Mouse (Mus musculus) embryo, embryonic 11.5 days (tissue): ENCODE data around the gene Gm49510.

Source experiments
- DNase-seq: peaks from one replicate; pipeline ENCODE4 v3.0.0-alpha.2; 2012; ENCODE audit warnings: low read depth, low spot score

Gene Gm49510

DNA sequence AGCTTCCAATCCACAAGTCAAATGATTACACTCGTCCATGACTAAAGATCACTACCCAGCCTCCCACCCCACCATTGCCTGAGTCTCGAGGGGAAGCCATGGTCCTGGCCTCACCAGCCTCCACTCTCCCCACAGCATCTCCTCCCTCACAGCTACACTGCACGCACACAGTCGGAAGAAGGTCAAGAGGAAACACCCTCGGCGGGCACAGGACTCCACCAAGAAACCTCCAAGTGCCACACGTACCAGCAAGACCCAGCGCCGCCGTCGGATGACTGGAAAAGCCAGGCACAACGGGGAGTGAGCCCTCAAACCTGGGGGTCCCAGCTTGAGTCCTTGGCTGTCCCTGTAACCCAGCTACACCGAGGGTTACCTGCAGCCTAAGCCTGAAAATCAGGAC is 40.9 kb downstream of the Gm49510 start:
- no peak for DNase-seq

DNA sequence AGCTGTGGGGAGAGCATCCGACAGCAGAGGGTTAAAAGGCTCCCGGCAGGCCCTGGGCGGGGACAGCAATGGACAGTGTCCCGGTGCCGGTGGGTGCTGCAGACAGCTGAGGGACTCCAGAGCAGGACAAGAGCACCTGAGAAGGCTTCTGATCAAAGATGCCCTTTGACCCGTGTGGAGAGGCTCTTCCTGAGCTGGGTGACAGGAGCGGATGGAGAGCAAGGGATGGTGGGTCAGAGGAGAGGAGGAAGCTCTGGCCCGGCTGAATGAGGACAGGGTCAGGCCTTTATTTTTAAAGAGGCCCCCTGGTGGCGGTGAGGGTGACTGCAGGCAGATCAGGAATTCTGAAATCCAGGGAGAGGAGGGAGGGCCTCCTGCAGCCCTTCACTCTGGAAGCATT is 43.2 kb downstream of the Gm49510 start:
- peak; percentile 63 for DNase-seq

DNA sequence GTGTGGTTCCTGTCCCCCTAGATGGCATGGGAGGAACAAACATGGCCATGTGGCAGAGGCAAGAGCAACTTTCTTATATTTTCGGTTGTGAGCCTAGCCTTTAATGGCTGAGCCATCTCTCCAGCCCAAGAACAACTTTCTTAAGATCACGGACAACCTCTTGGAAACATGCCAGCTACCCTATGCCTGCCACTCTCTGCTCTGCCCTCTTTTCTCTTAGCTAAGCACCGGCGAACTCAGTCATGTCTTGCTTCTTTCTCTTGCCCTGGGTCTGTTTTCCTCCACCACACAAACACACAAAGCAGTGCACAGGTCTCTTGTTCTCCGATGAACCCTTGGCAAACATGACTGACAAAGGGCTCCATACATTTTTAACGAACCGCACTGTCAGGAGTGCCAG is 46.8 kb downstream of the Gm49510 start:
- DNase-seq: no peak

DNA sequence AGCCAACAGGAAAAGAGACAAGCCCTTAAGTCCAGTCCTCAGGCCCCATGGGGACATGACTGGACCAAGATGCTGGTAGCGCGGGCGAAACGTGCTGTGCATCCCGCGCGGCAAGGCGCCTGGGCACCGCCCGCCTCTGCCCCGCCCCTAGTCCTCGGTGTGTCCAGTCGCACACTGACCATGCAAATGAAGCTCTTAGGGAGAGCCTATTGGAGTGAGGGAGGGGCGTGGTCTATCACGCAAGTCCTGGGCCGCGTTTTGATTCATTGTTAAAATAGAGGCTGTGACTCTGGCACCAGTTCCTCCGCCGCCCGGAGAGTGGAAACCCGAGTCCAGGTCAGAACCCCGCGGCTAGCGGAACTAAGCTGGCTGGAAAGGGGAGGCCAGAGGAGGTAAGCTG is 48.2 kb downstream of the Gm49510 start, which contains the start of gene Triobp:
Gene Triobp (plus strand): TSS at position 68 of the 400 bp plus-strand sequence.
- DNase-seq: peak; percentile 81

DNA sequence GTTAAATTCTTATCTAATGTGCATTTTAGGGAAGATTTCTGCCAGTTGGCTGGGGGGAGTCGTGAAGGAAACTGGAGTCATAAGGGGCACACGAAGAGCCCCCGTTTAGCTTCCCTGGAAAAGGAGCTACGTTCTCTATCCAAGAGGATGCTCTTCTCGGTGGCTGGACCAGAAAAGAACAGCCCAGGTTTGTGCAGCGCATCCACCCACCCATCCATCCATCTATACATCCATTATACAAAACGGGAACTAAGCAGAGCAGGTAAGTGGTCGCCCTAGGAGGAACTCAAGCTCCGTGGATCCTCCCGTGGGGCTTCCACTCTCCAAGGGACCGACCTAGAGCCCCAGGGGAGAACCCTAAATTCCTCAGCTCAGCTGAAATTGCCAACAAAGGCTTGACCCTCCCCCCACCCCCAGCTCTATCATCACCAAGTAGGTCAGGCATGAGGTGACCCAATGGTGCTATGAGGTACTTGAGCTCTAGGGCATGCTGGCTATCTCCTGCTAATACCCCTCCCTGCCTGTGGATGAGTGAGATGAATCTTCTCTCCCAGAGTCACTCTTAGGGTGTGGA is 48.8 kb downstream of the Gm49510 start:
- no peak for DNase-seq

DNA sequence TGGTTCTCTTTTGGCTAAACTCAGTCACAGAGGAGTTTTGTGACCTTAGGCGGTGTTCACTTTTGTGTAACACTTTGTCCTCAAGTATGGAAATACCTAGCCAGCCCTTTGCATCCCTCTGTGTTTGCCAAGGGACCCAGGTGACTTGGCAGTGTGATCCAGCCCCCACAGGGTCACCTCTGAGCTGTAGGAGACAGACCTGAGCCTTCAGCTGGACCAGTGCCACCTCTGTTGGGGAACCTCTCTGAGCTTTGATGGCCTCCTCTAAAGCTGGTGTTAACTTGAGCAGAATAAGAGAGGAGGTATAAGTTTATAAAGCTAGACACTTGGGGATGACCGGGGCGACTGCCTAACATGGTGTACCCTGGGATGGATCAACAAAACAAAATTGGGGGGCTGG is 49.4 kb downstream of the Gm49510 start:
- DNase-seq: no peak

DNA sequence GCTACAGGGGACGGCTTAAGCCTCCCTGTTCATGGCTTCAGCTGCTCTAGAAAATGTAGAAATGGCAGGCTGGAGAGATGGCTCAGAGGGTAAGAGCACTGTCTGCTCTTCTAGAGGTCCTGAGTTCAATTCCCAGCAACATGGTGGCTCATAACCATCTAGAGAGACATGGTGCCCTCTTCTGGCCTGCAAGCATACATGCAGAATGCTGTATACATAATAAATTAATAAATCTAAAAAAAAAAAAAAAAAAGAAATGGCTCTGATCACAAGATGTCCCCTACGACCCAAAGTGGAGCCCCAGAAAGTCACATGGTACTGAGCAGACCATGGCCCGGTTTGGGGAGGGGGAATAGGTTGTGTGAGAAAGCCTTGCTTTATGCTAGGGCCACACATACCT is 56.2 kb downstream of the Gm49510 start:
- DNase-seq: no peak

DNA sequence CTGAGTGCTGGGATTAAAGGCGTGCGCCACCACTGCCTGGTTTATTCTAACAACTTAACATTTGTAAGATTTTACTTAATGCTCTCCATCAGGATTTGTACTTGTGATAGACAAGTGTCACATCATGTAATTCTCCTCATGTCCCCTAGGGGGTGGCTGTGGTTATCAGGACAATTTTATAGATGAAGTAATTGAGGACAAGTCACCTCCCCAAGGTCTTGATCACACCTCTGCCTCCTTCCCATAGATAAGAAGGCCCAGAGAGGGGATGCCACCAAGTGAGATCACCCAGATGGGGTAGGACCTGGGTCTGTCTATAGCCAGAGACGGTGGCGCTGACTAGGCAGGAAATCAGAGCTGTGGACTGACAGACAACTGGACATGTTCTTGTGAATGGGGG is 56.9 kb downstream of the Gm49510 start:
- DNase-seq: no peak

DNA sequence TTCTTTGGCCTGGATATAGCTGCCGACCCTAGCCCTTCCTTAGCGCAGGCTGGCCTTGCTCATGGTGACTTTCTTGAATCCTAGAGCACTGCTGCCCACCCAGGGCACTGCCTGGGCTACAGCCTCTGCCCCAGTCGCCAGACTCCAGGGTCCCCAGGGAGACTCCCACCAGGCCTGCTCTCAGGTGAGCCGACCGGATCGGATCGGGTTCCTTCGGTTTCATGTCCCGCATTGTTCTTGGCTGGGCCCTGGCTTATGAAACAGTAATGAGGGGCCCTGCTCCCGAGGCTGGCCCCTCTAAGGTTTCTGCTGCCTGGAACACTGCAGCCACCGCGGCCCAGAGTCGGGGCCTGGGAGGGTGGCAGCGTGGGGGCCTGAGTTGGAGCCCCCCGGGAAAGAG is 57.6 kb downstream of the Gm49510 start:
- no peak for DNase-seq

DNA sequence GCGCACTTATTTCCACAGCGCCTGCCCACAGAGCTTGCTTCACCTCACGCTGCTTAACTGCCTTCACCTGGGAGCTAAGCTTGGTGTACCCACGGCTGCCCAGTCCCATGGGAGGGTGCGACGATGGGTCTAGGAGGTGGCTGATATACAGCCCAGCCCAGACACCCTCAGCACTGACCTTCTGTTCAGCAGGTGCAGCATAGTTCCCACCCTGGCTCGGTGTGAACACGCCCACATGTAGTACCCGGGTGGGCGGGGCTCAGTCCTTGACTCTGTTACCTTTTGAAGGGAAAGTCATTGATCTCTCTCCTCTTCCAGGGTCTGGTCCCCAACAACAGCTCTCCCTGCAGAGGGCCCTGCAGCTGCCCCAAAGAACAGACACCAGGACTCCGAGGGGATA is 60.1 kb downstream of the Gm49510 start:
- DNase-seq: no peak

DNA sequence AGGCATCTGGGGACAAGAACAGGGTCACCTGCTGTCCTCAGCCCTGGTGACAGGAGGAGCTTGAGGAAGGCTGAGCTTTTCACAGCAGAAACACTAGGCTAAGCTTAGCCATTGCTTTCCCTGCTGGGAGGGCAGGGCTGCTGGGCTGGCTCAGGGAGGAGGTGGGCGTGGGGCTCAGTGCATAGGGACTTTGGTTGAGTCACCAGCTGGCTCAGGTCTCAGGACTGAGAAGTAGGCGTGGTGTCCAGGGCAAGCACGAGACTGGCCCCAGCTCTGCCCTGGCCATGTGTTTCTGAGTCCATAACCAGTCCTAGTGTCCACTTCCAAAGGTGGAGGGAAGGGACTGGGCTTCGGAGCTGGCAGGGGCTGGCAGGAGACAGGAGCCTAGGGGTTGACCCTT is 60.6 kb downstream of the Gm49510 start:
- DNase-seq: no peak

DNA sequence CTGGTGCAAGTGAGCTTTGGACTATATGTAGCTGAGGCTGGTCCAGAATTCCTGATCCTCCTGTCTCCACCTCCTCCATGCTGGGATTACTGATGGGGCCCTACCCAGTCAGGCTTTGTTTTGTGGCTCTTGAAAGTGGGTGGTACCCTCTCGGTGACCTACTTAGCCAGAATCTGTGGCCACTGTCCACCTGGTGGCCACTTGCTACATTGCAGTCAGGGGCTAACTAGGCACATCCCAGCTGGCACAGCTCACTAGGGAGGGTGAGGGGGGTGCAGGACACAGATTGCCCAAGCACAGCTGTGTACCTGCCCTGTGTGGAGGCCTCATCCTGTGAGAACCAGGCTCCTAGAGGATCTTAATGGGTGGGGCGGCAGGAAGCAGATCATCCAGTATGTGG is 63.4 kb downstream of the Gm49510 start:
- peak; percentile 50 for DNase-seq
